Mouse (Mus musculus) kidney, adult 2 months (tissue): Measurements from ENCODE around the gene Fiz1.

ENCODE experiments used
- CTCF ChIP-seq: fragments of 200-500 bp; conservative IDR thresholded peaks from 2 replicates; pipeline ENCODE4 v1.5.1; 2011; ENCODE audit warnings: low read depth, mild to moderate bottlenecking, control low read depth, low read length, moderate library complexity, mixed read lengths; ENCODE audit not compliant: insufficient read depth, insufficient read length
- POLR2A ChIP-seq: fragments of 200-500 bp; IDR thresholded peaks from one replicate; pipeline ENCODE4 v1.6.1; 2011; ENCODE audit warnings: low read depth, low read length, control low read depth

- TF ChIP-seq POLR2A (no peak), CTCF (no peak)
These were observed 1.6 kb upstream of the Fiz1 start for GRCm38 (mm10) chr7:5016057-5016456.
